Mouse (Mus musculus) intestine, embryonic 16.5 days (tissue): ENCODE data around the gene Arhgef19. TPM values are rescaled to one million over a fixed set of nuclear protein-coding genes. Genes with fewer than 3 reads are reported as not detected.

Experiments used
- ATAC-seq: fragments of 200-750 bp; cut with Nextera tagmentation; 2 replicates; pipeline ENCODE4 v1.8.0; 2017; ENCODE audit warnings: moderate TSS enrichment, moderate library complexity
- H3K27ac ChIP-seq: fragments of 300-500 bp; sonication (generic); 2 replicates; pipeline ENCODE4 v1.5.1; 2014; ENCODE audit warnings: mild to moderate bottlenecking, low read length
- H3K27me3 ChIP-seq: fragments of 300-500 bp; sonication (generic); replicated peaks from 2 replicates; pipeline ENCODE4 v1.6.1; 2014; ENCODE audit warnings: low read length, control low read depth, mixed read lengths; ENCODE audit not compliant: control insufficient read depth, insufficient read depth
- H3K36me3 ChIP-seq: fragments of 300-500 bp; sonication (generic); 2 replicates; pipeline ENCODE4 v1.6.1; 2014; ENCODE audit warnings: low read length, control low read depth; ENCODE audit not compliant: control insufficient read depth, insufficient read depth
- H3K4me1 ChIP-seq: fragments of 300-500 bp; sonication (generic); 2 replicates; pipeline ENCODE4 v1.6.1; 2014; ENCODE audit warnings: low read length, control low read depth, mixed read lengths; ENCODE audit not compliant: control insufficient read depth, insufficient read depth
- H3K4me2 ChIP-seq: fragments of 300-500 bp; sonication (generic); 2 replicates; pipeline ENCODE4 v1.6.1; 2014; ENCODE audit warnings: low read depth, low read length, control low read depth
- H3K4me3 ChIP-seq: fragments of 300-500 bp; sonication (generic); 2 replicates; pipeline ENCODE4 v1.5.1; 2014; ENCODE audit warnings: mild to moderate bottlenecking, low read length
- H3K9ac ChIP-seq: fragments of 300-500 bp; sonication (generic); 2 replicates; pipeline ENCODE4 v1.6.1; 2014; ENCODE audit warnings: low read depth, low read length
- H3K9me3 ChIP-seq: fragments of 300-500 bp; sonication (generic); 2 replicates; pipeline ENCODE4 v1.6.1; 2016; ENCODE audit warnings: low read length, control low read depth; ENCODE audit not compliant: control insufficient read depth
- WGBS: fragments of 180-500 bp; shearing (Covaris S2); extraction: QIAGEN DNeasy Blood & Tissue Kit; methylation state at CpG from one replicate; pipeline ENCODE4 v1.1.7; 2014; 5-methylcytosine and 5-hydroxymethylcytosine counted together
- polyA plus RNA-seq: library from polyadenylated mRNA; unstranded; fragments of >200 nt; fragmentation: Nextera tagmentation; extraction: Ambion mirVana; gene quantifications from 2 replicates; pipeline ENCODE4 v1.2.1, GENCODE M21; 2015

Gene Arhgef19
- polyA plus RNA-seq, 1 experiment from 2014 or later, result 15.0 TPM

GRCm38 (mm10) chr4:141278154-141278553 lies 38.9 kb downstream of the Arhgef19 start:
- Histone ChIP-seq H3K4me3 (no peak overlapping the region), H3K4me1 (peaks cover 52% of the 10 kb centered on the region), H3K4me2 (peak overlapping the region; percentile 4), H3K27ac (peak overlapping the region; percentile 82), H3K9ac (peak overlapping the region; percentile 55), H3K36me3 (no peaks in the 10 kb centered on the region), H3K27me3 (no peaks in the 10 kb centered on the region), H3K9me3 (no peaks in the 10 kb centered on the region)
- ATAC-seq, result peak; percentile 49
- WGBS, result 20% methylated on average over 7 of the region's 7 CpGs

DNA sequence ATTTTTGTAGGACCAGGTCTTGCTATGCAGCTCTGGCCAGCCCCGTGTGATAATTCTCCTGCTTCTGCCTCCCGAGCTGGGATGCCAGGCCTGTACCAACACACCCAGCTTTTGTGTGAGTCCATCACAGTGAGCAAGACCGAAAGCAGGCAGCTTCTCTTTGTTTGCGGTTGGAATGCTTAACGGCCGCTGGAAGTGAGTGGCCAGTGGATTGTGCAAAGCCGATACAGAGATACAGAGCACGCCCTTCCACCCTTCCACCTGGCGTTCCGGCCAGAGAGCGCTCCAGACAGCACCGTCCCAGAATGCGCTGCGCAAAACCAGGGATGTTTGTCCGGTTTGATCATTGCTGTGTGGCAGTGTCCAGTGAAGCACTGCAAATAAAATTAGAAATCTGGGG lies 40.0 kb downstream of the Arhgef19 start:
- H3K4me2 ChIP-seq, result no peak overlapping the region
- ATAC-seq, result no peak
- peak overlapping the region; percentile 16; the same call in 1 of the 2 replicates for H3K27ac ChIP-seq
- H3K4me1 ChIP-seq, result peaks cover 55% of the 10 kb centered on the region
- 56% methylated on average over 15 of the region's 15 CpGs for WGBS
- H3K9ac ChIP-seq, result no peak overlapping the region
- no peaks in the 10 kb centered on the region for H3K27me3 ChIP-seq
- H3K9me3 ChIP-seq, result no peaks in the 10 kb centered on the region
- no peak overlapping the region for H3K4me3 ChIP-seq
- H3K36me3 ChIP-seq, result no peaks in the 10 kb centered on the region

GRCm38 (mm10) chr4:141279783-141280182 lies 40.5 kb downstream of the Arhgef19 start:
- H3K4me1 ChIP-seq, result peaks cover 52% of the 10 kb centered on the region
- no peaks in the 10 kb centered on the region for H3K9me3 ChIP-seq
- H3K4me3 ChIP-seq, result no peak overlapping the region
- no peaks in the 10 kb centered on the region for H3K27me3 ChIP-seq
- no peak overlapping the region for H3K9ac ChIP-seq
- WGBS, result 92% methylated on average over 6 of the region's 6 CpGs
- ATAC-seq, result no peak
- no peak overlapping the region for H3K4me2 ChIP-seq
- no peaks in the 10 kb centered on the region for H3K36me3 ChIP-seq
- H3K27ac ChIP-seq, result no peak overlapping the region

DNA sequence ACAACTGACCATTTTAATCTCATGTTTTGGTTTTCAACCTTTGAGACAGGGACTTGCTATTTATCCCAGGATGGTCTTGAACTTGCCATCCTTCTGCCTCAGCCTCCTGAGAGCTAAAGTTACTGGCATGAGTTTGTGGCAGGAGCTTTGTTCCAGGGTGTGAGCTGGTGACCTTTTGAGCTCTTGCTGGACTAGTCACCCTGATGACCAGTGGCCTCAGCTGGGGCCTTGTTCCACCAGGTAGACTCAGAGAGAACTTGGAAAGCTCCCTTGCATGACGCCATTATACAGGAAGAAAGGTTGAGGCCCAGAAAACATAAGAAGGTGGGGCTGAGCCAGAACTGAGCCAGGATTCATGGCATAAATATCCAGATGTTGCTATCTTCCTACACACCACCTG lies 41.2 kb downstream of the Arhgef19 start:
- Histone ChIP-seq H3K4me1 (peaks cover 50% of the 10 kb centered on the region), H3K4me2 (no peak overlapping the region), H3K4me3 (no peak overlapping the region), H3K27me3 (no peaks in the 10 kb centered on the region), H3K36me3 (no peaks in the 10 kb centered on the region), H3K9me3 (no peaks in the 10 kb centered on the region), H3K9ac (no peak overlapping the region), H3K27ac (no peak overlapping the region)
- whole genome bisulfite sequencing, result 93% methylated on average over 1 of the region's 1 CpGs
- no peak for ATAC-seq

DNA sequence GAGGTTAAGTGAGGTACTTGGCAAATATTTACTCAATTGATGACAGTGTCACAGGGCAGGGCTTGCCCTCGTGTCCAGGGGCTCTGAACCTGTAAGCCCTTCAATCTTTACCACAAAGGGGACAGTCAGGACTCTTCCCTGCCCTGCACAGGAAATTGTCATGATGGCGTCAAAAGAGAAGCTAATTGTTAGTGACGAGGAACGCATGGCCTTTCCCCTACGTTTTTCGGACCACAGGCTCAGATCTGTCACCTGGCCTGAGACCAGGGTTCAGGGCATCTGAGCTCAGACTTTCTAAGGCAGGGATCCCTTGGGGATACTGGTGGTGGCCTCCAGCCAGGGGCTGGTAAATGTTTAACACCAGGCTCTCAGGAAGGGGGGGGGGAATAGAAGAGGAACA lies 41.9 kb downstream of the Arhgef19 start:
- H3K4me2 ChIP-seq, result 0 out of 2 replicates have a peak overlapping the region, but pooled peaks have one; percentile 22
- H3K27me3 ChIP-seq, result no peaks in the 10 kb centered on the region
- peak; percentile 77 for ATAC-seq
- no peak overlapping the region for H3K4me3 ChIP-seq
- peak overlapping the region; percentile 17; the same call in 1 of the 2 replicates for H3K27ac ChIP-seq
- 25% methylated on average over 6 of the region's 6 CpGs for WGBS
- peaks cover 53% of the 10 kb centered on the region for H3K4me1 ChIP-seq
- H3K9me3 ChIP-seq, result no peaks in the 10 kb centered on the region
- H3K36me3 ChIP-seq, result no peaks in the 10 kb centered on the region
- no peak overlapping the region for H3K9ac ChIP-seq

DNA sequence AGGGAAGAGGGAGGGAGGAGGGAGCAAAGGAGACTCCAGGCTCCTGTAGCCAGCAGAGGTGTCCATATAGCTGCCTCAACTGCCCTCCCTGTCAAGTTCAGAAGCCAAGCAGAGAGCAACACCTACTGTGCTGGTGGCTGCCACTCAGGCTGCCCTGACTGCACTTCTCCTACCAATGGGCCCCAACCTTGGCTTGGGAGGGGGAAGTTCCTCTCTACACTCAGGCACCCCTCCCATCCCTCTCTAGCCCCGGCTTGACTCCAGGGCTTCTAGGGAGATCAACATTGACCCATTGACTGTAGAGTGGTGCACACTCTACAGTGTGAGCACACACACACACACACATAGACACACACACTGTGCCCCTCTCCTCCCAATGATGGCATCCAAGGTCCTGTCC lies 42.3 kb downstream of the Arhgef19 start:
- Histone ChIP-seq H3K27me3 (no peaks in the 10 kb centered on the region), H3K4me2 (no peak overlapping the region), H3K4me1 (peaks cover 55% of the 10 kb centered on the region), H3K36me3 (no peaks in the 10 kb centered on the region), H3K27ac (peak overlapping the region; percentile 27; the same call in 1 of the 2 replicates), H3K4me3 (no peak overlapping the region), H3K9ac (0 out of 2 replicates have a peak overlapping the region, but pooled peaks have one; percentile 40), H3K9me3 (no peaks in the 10 kb centered on the region)
- WGBS, result 38% methylated on average over 1 of the region's 1 CpGs
- ATAC-seq, result no peak; the same call in 1 of the 2 replicates

DNA sequence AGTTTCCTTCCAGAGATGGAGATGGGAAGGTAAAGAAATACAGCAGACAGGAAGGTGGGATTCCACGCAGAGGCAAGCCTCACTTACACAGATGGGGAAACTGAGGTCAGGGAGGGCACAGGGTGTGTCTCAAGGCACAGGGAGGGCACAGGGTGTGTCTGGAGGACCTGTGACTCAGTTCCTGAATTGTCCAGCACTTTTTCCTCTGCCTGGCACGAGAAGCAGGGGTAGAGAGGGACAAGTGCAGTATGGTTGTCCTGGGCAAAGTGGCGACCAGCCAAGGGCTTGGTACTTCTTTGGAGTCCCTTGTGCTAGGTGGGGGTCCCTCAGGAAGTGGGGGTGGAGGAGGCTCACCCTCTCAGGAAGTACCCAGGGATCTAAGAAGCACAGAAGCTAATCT lies 42.8 kb downstream of the Arhgef19 start:
- Histone ChIP-seq H3K4me2 (no peak overlapping the region), H3K36me3 (no peaks in the 10 kb centered on the region), H3K9ac (peak overlapping the region; percentile 40; the same call in 1 of the 2 replicates), H3K4me3 (no peak overlapping the region), H3K9me3 (no peaks in the 10 kb centered on the region), H3K27me3 (no peaks in the 10 kb centered on the region), H3K27ac (0 out of 2 replicates have a peak overlapping the region, but pooled peaks have one; percentile 27), H3K4me1 (peaks cover 59% of the 10 kb centered on the region)
- 55% methylated on average over 3 of the region's 3 CpGs for WGBS
- no peak for ATAC-seq

DNA sequence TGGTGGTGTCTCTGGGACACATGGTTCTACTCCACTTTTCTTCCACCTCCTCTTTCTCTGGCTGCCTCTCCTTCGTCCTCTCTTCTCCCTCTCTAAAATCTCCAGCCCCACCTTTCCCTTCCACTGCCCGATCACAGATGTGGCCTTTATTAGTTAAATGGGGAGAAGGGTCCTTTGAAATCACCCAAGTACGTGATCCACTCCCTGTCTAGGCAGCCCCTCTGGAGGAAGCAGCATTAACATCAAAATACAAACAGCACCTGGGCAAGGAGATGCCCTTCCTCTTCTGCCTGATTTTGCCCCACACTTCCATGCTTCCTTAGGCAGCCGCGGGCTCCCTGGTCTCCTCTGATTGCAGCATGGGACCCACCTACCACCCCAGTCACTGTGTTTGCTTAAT lies 43.3 kb downstream of the Arhgef19 start:
- no peaks in the 10 kb centered on the region for H3K27me3 ChIP-seq
- H3K9me3 ChIP-seq, result no peaks in the 10 kb centered on the region
- no peaks in the 10 kb centered on the region for H3K36me3 ChIP-seq
- no peak overlapping the region for H3K4me2 ChIP-seq
- H3K27ac ChIP-seq, result no peak overlapping the region
- H3K9ac ChIP-seq, result peak overlapping the region; percentile 40; the same call in 1 of the 2 replicates
- H3K4me3 ChIP-seq, result no peak overlapping the region
- 44% methylated on average over 5 of the region's 5 CpGs for WGBS
- ATAC-seq, result no peak
- peaks cover 61% of the 10 kb centered on the region for H3K4me1 ChIP-seq

GRCm38 (mm10) chr4:141283176-141283878 lies 44.0 kb downstream of the Arhgef19 start:
- 55% methylated on average over 12 of the region's 12 CpGs for WGBS
- Histone ChIP-seq H3K4me2 (no peak overlapping the region), H3K27me3 (no peaks in the 10 kb centered on the region), H3K4me1 (peaks cover 61% of the 10 kb centered on the region), H3K27ac (no peak overlapping the region), H3K4me3 (no peak overlapping the region), H3K36me3 (no peaks in the 10 kb centered on the region), H3K9ac (0 out of 2 replicates have a peak overlapping the region, but pooled peaks have one; percentile 41), H3K9me3 (no peaks in the 10 kb centered on the region)
- no peak for ATAC-seq
